Mouse (Mus musculus): ENCODE results near the gene Taf1b. TPM values are rescaled to one million over a fixed set of nuclear protein-coding genes. Genes with fewer than 3 reads are reported as not detected.
A peak's percentile ranks its signal among the peaks of the same experiment; 100 is the strongest.
"Not testable (repeated sequence)": the region's sequence is repeated elsewhere in the genome, so short reads cannot be mapped to it uniquely, and the experiment has no call there.

Taf1b gene
- polyA plus RNA-seq, 1 experiment from 2014 or later: 31.1 TPM

GRCm38 (mm10) chr12:24492507-24492906, 5.7 kb upstream of the Taf1b start:
- ATAC-seq (ENCODE audit: insufficient number of reproducible peaks, low FRiP score, low TSS enrichment, low read depth); H3K4me2 ChIP-seq (ENCODE audit: low read depth, severe bottlenecking); H3K9ac ChIP-seq (ENCODE audit: low read length); H3K4me1 ChIP-seq (ENCODE audit: control insufficient read depth, insufficient read depth, low read length); H3K4me3 ChIP-seq (ENCODE audit: low read depth, low read length); H3K36me3 ChIP-seq (ENCODE audit: control insufficient read depth, insufficient read depth, low read length); DNase-seq (ENCODE audit: low spot score); H3K27ac ChIP-seq (replicated peaks; ENCODE audit: low read depth, low read length); H3K9me3 ChIP-seq (ENCODE audit: control insufficient read depth, low read length); H3K27me3 ChIP-seq (ENCODE audit: control insufficient read depth, insufficient read depth, low read length): not testable (repeated sequence)
- WGBS: 81% methylated on average over 3 of the region's 3 CpGs

GRCm38 (mm10) chr12:24493011-24493410, 5.1 kb upstream of the Taf1b start:
- no peaks in the 10 kb centered on the region for H3K9me3 ChIP-seq (ENCODE audit: control insufficient read depth, low read length)
- no peak overlapping the region for H3K4me3 ChIP-seq (ENCODE audit: low read depth, low read length)
- ATAC-seq (ENCODE audit: insufficient number of reproducible peaks, low FRiP score, low TSS enrichment, low read depth): no peak
- no peaks in the 10 kb centered on the region for H3K27me3 ChIP-seq (ENCODE audit: control insufficient read depth, insufficient read depth, low read length)
- H3K4me2 ChIP-seq (ENCODE audit: low read depth, severe bottlenecking): no peak overlapping the region
- no peak overlapping the region for H3K9ac ChIP-seq (ENCODE audit: low read length)
- WGBS: 74% methylated on average over 9 of the region's 9 CpGs
- DNase-seq (ENCODE audit: low spot score): no peak
- H3K36me3 ChIP-seq (ENCODE audit: control insufficient read depth, insufficient read depth, low read length): no peaks in the 10 kb centered on the region
- H3K4me1 ChIP-seq (ENCODE audit: control insufficient read depth, insufficient read depth, low read length): no peaks in the 10 kb centered on the region
- no peak overlapping the region for H3K27ac ChIP-seq (replicated peaks; ENCODE audit: low read depth, low read length)

GRCm38 (mm10) chr12:24493412-24493811, 4.7 kb upstream of the Taf1b start:
- H3K4me2 ChIP-seq (ENCODE audit: low read depth, severe bottlenecking): no peak overlapping the region
- no peaks in the 10 kb centered on the region for H3K4me1 ChIP-seq (ENCODE audit: control insufficient read depth, insufficient read depth, low read length)
- no peaks in the 10 kb centered on the region for H3K27me3 ChIP-seq (ENCODE audit: control insufficient read depth, insufficient read depth, low read length)
- no peak overlapping the region for H3K27ac ChIP-seq (replicated peaks; ENCODE audit: low read depth, low read length)
- no peaks in the 10 kb centered on the region for H3K36me3 ChIP-seq (ENCODE audit: control insufficient read depth, insufficient read depth, low read length)
- 59% methylated on average over 30 of the region's 30 CpGs for WGBS
- no peak overlapping the region for H3K4me3 ChIP-seq (ENCODE audit: low read depth, low read length)
- no peak for ATAC-seq (ENCODE audit: insufficient number of reproducible peaks, low FRiP score, low TSS enrichment, low read depth)
- H3K9me3 ChIP-seq (ENCODE audit: control insufficient read depth, low read length): no peaks in the 10 kb centered on the region
- DNase-seq (ENCODE audit: low spot score): no peak
- no peak overlapping the region for H3K9ac ChIP-seq (ENCODE audit: low read length)

GRCm38 (mm10) chr12:24494791-24495190, 3.4 kb upstream of the Taf1b start:
- not testable (repeated sequence) for H3K27ac ChIP-seq (replicated peaks; ENCODE audit: low read depth, low read length); H3K27me3 ChIP-seq (ENCODE audit: control insufficient read depth, insufficient read depth, low read length); ATAC-seq (ENCODE audit: insufficient number of reproducible peaks, low FRiP score, low TSS enrichment, low read depth); H3K9ac ChIP-seq (ENCODE audit: low read length); H3K9me3 ChIP-seq (ENCODE audit: control insufficient read depth, low read length); H3K4me3 ChIP-seq (ENCODE audit: low read depth, low read length); H3K4me2 ChIP-seq (ENCODE audit: low read depth, severe bottlenecking); H3K4me1 ChIP-seq (ENCODE audit: control insufficient read depth, insufficient read depth, low read length); H3K36me3 ChIP-seq (ENCODE audit: control insufficient read depth, insufficient read depth, low read length); DNase-seq (ENCODE audit: low spot score)
- WGBS: 76% methylated on average over 2 of the region's 3 CpGs

- H3K27ac ChIP-seq (replicated peaks; ENCODE audit: low read depth, low read length); H3K4me1 ChIP-seq (ENCODE audit: control insufficient read depth, insufficient read depth, low read length); DNase-seq (ENCODE audit: low spot score); H3K27me3 ChIP-seq (ENCODE audit: control insufficient read depth, insufficient read depth, low read length); H3K36me3 ChIP-seq (ENCODE audit: control insufficient read depth, insufficient read depth, low read length); H3K9me3 ChIP-seq (ENCODE audit: control insufficient read depth, low read length): not testable (repeated sequence)
- H3K4me3 ChIP-seq (ENCODE audit: low read depth, low read length): peak overlapping the region; percentile 59
- WGBS: 8% methylated on average over 9 of the region's 9 CpGs
- H3K4me2 ChIP-seq (ENCODE audit: low read depth, severe bottlenecking): peak overlapping the region; percentile 50
- H3K9ac ChIP-seq (ENCODE audit: low read length): peak overlapping the region; percentile 64
- ATAC-seq (ENCODE audit: insufficient number of reproducible peaks, low FRiP score, low TSS enrichment, low read depth): peak; percentile 39; the same call in 1 of the 2 replicates
Measured at GRCm38 (mm10) chr12:24498841-24499485, 804 bp downstream of the Taf1b start.

- no peaks in the 10 kb centered on the region for H3K4me1 ChIP-seq (ENCODE audit: control insufficient read depth, insufficient read depth, low read length)
- H3K27me3 ChIP-seq (ENCODE audit: control insufficient read depth, insufficient read depth, low read length): no peaks in the 10 kb centered on the region
- no peaks in the 10 kb centered on the region for H3K9me3 ChIP-seq (ENCODE audit: control insufficient read depth, low read length)
- H3K36me3 ChIP-seq (ENCODE audit: control insufficient read depth, insufficient read depth, low read length): 0 out of 2 replicates have a peak, but pooled peaks cover 2% of the 10 kb centered on the region
- no peak for DNase-seq (ENCODE audit: low spot score)
- WGBS: 94% methylated on average over 8 of the region's 8 CpGs
- no peak overlapping the region for H3K27ac ChIP-seq (replicated peaks; ENCODE audit: low read depth, low read length)
- no peak overlapping the region for H3K9ac ChIP-seq (ENCODE audit: low read length)
- ATAC-seq (ENCODE audit: insufficient number of reproducible peaks, low FRiP score, low TSS enrichment, low read depth): no peak
- H3K4me3 ChIP-seq (ENCODE audit: low read depth, low read length): no peak overlapping the region
- H3K4me2 ChIP-seq (ENCODE audit: low read depth, severe bottlenecking): no peak overlapping the region
Measured at GRCm38 (mm10) chr12:24517118-24517517, 19.0 kb downstream of the Taf1b start.

- Histone ChIP-seq H3K4me2 (ENCODE audit: low read depth, severe bottlenecking) (no peak overlapping the region), H3K27me3 (ENCODE audit: control insufficient read depth, insufficient read depth, low read length) (no peaks in the 10 kb centered on the region), H3K4me3 (ENCODE audit: low read depth, low read length) (no peak overlapping the region), H3K4me1 (ENCODE audit: control insufficient read depth, insufficient read depth, low read length) (no peaks in the 10 kb centered on the region), H3K9ac (ENCODE audit: low read length) (no peak overlapping the region), H3K9me3 (ENCODE audit: control insufficient read depth, low read length) (no peaks in the 10 kb centered on the region), H3K27ac (replicated peaks; ENCODE audit: low read depth, low read length) (no peak overlapping the region), H3K36me3 (ENCODE audit: control insufficient read depth, insufficient read depth, low read length) (no peaks in the 10 kb centered on the region)
- no peak for DNase-seq (ENCODE audit: low spot score)
- WGBS: 79% methylated on average over 3 of the region's 3 CpGs
- ATAC-seq (ENCODE audit: insufficient number of reproducible peaks, low FRiP score, low TSS enrichment, low read depth): no peak
Measured at GRCm38 (mm10) chr12:24521076-24521475, 22.9 kb downstream of the Taf1b start.

- H3K9me3 ChIP-seq (ENCODE audit: control insufficient read depth, low read length); H3K36me3 ChIP-seq (ENCODE audit: control insufficient read depth, insufficient read depth, low read length); H3K9ac ChIP-seq (ENCODE audit: low read length); H3K4me1 ChIP-seq (ENCODE audit: control insufficient read depth, insufficient read depth, low read length); H3K4me2 ChIP-seq (ENCODE audit: low read depth, severe bottlenecking); DNase-seq (ENCODE audit: low spot score); H3K27ac ChIP-seq (replicated peaks; ENCODE audit: low read depth, low read length); H3K27me3 ChIP-seq (ENCODE audit: control insufficient read depth, insufficient read depth, low read length); H3K4me3 ChIP-seq (ENCODE audit: low read depth, low read length); ATAC-seq (ENCODE audit: insufficient number of reproducible peaks, low FRiP score, low TSS enrichment, low read depth): not testable (repeated sequence)
- 93% methylated on average over 7 of the region's 7 CpGs for WGBS
Measured at GRCm38 (mm10) chr12:24525065-24525464, 26.9 kb downstream of the Taf1b start.

- DNase-seq (ENCODE audit: low spot score) (no peak), ATAC-seq (ENCODE audit: insufficient number of reproducible peaks, low FRiP score, low TSS enrichment, low read depth) (no peak)
- H3K27me3 ChIP-seq (ENCODE audit: control insufficient read depth, insufficient read depth, low read length): no peaks in the 10 kb centered on the region
- H3K9me3 ChIP-seq (ENCODE audit: control insufficient read depth, low read length): no peaks in the 10 kb centered on the region
- no peak overlapping the region for H3K4me2 ChIP-seq (ENCODE audit: low read depth, severe bottlenecking)
- H3K4me1 ChIP-seq (ENCODE audit: control insufficient read depth, insufficient read depth, low read length): no peaks in the 10 kb centered on the region
- no peak overlapping the region for H3K4me3 ChIP-seq (ENCODE audit: low read depth, low read length)
- WGBS: 78% methylated on average over 5 of the region's 5 CpGs
- H3K27ac ChIP-seq (replicated peaks; ENCODE audit: low read depth, low read length): no peak overlapping the region
- peaks cover 2% of the 10 kb centered on the region; the same call in 1 of the 2 replicates for H3K36me3 ChIP-seq (ENCODE audit: control insufficient read depth, insufficient read depth, low read length)
- no peak overlapping the region for H3K9ac ChIP-seq (ENCODE audit: low read length)
Measured at GRCm38 (mm10) chr12:24536390-24536789, 38.2 kb downstream of the Taf1b start.

All from limb, embryonic 11.5 days (tissue).